Mouse (Mus musculus) gonadal fat pad, adult 2 months (tissue): Measurements from ENCODE around the gene Smtnl2. TPM values are rescaled to one million over a fixed set of nuclear protein-coding genes. Genes with fewer than 3 reads are reported as not detected.
"Not testable (repeated sequence)": the region's sequence is repeated elsewhere in the genome, so short reads cannot be mapped to it uniquely, and the experiment has no call there.

ENCODE experiments used
- DNase-seq: peaks from one replicate; pipeline ENCODE4 v3.0.0-alpha.2; 2012; ENCODE audit warnings: low read depth
- polyA plus RNA-seq: library from polyadenylated mRNA; depleted of rRNA; stranded (reverse); fragments of >200 nt; gene quantifications from 2 replicates; pipeline ENCODE4 v1.2.3, GENCODE M21; 2012; rRNA removed

Gene Smtnl2
- 13.7 and 22.6 TPM in 2 replicates for polyA plus RNA-seq

GRCm38 (mm10) chr11:72411093-72411921, at the start of gene Smtnl2:
Gene Smtnl2, minus strand, starts transcription at chr11:72411713.
- DNase-seq = no peak

- no peak for DNase-seq
Measured at GRCm38 (mm10) chr11:72458502-72458901, 47.0 kb upstream of the Smtnl2 start.

DNA sequence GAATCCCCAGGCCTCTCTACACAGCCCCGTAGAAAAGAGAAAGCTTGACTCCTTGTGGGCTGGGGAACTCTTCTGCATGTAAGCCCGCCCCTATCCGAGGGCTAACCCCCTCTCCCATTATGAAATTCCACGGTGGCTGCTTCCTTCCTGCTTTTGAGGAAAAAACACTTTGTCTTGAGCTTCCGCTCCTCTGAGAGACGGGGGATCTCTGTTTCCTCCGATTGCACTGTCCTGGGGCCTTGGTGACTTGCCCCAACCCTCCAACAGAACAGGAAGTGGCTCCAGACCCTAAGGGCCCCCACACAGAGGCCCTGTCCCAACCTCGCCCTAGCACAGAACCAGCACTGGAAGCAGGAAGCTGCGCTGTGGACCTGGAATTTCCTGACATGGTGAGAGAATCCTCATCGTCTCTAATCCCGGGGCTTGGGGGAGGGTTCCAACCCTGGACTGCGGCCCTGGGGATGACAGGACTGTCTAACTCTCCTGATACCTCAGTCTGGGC, 46.5 kb upstream of the Smtnl2 start:
- DNase-seq = no peak

DNA sequence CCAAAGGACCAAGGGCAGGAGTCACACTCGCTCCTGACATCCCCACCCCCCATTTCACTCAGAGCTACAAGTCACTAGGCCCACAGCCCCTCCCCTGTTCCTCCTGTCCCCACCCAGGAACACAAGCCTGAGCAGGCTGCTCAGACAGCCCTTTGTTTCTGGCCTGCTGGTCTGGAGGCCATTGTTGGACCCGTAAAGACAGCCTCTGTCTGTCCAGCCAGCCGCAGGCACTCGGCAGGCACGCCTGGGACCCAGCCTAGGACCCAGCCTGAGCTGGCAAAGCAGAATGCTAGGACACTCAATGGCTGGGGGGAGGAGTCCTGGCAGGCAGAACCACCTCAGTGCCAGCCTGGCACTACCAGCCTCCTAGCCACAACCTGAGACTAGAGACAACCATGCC, 44.2 kb upstream of the Smtnl2 start:
- DNase-seq = no peak

DNA sequence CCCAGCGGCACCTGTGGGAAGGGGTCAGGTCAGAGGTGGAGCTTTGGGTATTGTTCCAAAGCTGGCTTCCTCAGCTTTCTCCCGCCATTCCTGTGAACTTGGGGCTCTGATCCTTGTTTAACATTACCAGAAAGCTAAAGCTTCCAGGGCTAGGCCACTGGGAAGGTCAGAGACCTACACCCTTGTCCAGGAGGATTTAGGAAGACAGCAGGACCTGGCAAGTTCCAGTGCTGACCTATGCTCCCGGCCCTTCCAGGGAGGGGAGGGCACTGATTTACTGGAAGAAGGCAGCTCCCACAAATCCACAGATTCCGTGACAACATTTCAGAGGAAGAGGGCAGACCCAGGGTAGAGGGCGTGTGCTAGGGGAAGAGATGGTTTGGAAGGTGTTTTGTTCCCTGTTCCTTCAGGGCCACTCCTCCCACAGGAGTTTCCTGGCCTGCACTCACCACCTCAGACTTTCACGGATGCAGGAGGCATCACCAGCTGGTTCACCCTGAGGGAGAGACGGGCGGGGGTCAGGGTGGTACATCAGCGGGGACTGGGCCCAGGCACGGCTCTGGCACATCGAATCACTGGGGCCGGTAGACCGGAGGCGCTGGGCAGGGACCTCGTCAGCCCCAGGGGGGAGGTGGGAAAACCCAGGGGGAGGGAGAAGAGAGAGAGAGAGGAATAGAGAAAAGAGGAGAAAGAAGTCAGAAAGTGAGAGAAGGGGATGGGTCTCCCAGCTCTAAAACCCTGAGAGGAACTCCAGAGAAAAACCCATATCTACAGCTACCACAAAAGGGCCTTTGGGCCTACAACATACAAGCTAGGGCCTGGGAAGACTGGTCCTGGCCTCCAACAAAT, 41.8 kb upstream of the Smtnl2 start:
- no peak for DNase-seq

DNA sequence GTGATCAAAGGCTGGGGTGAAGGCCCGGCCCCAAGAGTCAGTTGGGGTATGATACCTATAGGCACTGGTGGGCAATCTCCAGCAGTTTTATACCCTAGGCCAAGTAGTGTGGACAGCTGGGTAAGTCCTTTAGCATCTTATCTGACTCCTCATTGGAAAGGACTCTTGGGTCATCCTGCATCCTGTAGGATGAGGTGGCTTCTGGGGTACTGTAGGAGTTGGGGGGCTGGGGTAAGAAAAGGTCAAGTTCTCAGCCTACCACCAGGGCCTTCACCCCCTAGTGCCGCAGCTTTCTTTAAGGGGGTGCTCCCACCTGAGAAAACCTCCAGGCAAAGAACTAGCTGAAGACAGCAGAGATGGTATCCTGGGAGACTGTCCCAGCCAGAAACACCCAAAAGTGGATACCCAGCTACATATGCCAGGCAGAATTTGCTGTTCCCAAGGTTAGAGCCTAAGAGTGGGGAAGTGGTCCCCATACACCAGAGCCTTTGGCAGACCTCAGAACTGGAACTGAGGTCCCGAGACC, 40.7 kb upstream of the Smtnl2 start:
- DNase-seq = no peak

GRCm38 (mm10) chr11:72447475-72447874, 36.0 kb upstream of the Smtnl2 start:
- no peak for DNase-seq

DNA sequence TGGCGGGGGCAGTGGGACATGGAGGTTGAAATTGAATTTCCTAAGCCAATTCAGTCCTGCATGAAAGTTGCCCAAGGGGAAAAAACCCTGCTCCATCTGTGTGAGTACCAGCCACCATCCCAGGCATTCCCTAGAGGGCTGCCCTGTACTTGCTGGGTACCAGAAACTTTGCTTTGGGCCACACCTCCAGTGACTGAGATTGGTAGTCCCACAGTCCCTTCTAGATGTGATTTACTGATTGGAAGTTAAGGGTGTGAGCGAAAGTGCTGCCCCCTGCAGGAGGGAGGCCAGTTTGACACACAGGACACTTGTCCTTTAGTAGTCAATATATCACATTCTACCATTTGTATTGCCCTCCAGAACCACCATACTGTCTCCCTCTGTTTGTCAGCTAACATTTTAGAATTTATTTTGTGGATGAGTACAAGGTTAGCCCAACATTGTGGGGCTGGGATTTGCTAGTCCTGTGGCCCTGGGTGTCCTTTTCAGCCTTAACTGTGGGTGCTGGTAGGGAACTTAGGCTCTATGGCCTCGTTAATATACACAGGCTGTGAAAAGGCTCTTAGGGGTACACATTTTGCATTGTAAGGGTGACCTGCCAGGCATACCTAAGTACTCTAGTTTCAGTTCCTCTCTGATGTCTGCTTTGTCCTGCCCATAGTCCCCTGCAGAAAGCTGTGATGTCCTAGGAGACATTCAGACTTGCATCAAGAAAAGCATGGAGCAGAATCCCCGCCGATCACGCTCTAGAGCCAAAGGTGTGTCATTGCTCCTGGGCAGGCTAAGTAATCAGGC, 35.0 kb upstream of the Smtnl2 start:
- DNase-seq = no peak

- DNase-seq = no peak
Measured at GRCm38 (mm10) chr11:72440965-72441664, 29.6 kb upstream of the Smtnl2 start, which contains the start of gene Mybbp1a. Gene Mybbp1a, plus strand, starts transcription at chr11:72441355.

DNA sequence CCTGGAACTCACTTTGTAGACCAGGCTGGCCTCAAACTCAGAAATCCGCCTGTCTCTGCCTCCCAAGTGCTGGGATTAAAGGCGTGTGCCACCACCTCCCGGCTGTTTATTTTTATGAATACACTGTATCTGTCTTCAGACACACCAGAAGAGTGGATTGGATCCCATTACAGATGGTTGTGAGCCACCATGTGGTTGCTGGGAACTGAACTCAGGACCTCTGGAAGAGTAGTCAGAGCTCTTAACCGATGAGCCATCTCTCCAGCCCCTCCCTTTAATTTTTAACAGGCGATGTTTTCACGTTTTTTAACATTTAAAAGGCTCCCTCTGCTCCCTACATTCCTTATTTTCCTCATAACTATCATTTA, 29.1 kb upstream of the Smtnl2 start:
- DNase-seq = not testable (repeated sequence)

GRCm38 (mm10) chr11:72438411-72438810, 26.9 kb upstream of the Smtnl2 start:
- DNase-seq = no peak

DNA sequence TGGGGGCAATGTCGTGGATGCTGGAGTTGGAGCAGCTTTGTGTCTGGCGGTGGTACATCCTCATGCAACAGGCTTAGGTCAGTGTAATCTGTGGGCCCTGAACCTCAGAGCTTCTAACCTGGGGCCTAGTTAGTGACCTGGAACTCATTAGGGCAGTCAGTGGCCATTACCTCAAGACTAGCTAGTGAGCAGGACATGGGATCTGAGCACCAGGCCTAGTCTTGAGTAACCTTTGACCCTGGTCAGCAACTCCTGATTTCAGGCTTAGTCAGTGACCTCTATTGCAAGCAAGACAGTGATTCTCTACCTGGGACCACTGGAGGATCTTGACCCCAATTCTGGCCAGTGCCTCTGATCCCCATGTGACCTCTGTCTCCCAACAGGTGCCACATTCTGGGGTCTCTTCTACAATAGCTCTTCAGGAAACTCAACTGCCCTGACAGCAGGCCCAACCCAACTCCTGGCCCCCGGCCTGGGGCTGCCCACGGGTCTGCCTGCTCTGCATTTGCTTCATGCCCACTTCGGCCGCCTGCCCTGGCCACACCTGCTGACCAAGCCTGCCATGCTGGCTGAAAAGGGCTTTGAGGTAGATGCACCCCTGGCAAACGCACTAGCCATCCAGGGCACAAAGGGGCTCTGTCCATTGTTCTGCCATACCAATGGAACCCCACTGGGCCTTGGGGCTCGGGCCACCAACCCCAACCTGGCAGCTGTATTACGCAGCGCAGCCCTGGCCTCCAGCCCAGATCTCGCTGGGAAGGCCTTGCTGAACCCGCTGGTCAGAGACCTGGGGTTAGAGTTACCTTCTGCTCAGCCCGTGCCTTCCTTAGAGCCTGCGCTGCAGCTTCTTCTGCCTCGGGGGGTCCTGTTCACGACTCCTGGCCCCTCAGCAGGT, 25.5 kb upstream of the Smtnl2 start:
- no peak for DNase-seq

DNA sequence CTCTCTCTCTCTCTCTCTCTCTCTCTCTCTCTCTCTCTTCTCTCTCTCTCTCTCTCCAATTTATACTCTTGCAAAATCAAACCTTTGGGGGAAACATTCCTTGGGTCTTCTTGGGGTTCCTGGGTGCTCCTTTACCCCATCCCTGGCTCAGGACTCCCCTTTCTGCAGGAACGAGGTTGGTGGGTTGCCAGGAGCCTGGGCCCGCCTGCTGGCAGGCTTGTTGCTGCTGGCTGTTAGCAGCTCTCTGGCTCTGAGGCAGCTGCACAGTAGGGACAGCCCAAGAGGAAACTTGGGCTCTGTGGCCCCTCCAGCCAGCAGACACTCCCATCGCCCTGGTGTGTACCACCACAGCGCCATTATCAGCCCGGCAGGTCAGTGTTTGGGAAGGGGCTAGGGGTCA, 24.8 kb upstream of the Smtnl2 start:
- no peak for DNase-seq

- DNase-seq = no peak
Measured at GRCm38 (mm10) chr11:72435694-72436045, 24.2 kb upstream of the Smtnl2 start.

GRCm38 (mm10) chr11:72434963-72435693, 23.6 kb upstream of the Smtnl2 start, which contains the start of gene Ggt6:
Gene Ggt6, plus strand, starts transcription at chr11:72435526.
- DNase-seq = peak; percentile 90

DNA sequence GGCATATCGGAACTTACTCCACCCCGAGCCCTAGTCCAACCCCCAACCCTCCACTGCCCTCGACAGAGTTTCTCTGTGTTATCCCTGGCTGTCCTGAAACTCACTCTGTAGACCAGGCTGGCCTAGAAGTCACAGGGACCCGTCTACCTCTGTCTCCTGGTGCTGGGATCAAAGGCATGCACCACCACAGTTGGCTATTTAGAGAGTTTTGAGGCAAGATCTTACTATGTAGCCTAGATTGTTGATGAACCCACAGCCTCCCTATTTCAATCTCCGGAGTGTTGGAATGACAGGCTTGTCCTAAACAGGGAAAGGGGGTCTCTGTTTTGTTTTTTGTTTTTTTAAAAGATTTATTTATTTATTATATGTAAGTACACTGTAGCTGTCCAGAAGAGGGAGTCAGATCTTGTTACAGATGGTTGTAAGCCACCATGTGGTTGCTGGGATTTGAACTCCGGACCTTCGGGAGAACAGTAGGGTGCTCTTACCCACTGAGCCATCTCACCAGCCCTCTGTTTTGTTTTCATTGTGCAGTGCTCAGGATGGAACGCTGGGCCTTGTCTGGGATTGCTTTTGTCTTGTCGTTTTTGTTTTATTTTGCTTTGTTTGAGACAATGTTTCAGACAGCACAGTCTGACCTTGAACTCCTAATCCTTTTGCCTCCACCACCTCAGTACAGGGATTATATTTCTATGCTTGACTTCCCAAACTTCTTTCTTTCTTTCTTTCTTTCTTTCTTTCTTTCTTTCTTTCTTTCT, 19.0 kb upstream of the Smtnl2 start:
- not testable (repeated sequence) for DNase-seq

GRCm38 (mm10) chr11:72429288-72429690, 17.8 kb upstream of the Smtnl2 start:
- DNase-seq = no peak

- DNase-seq = no peak
Measured at GRCm38 (mm10) chr11:72428694-72429093, 17.2 kb upstream of the Smtnl2 start.
